Mouse (Mus musculus) hindbrain, embryonic 14.5 days (tissue): ENCODE data around the gene B4galt5. TPM values are rescaled to one million over a fixed set of nuclear protein-coding genes. Genes with fewer than 3 reads are reported as not detected.

ENCODE experiments used
- ATAC-seq: fragments of 200-750 bp; cut with Nextera tagmentation; 2 replicates; pipeline ENCODE4 v1.8.0; 2017; ENCODE audit warnings: moderate number of reproducible peaks, mild to moderate bottlenecking, moderate TSS enrichment, moderate library complexity; ENCODE audit not compliant: low FRiP score
- DNase-seq: peaks from one replicate; pipeline ENCODE4 v3.0.0-alpha.2; 2015; ENCODE audit warnings: low spot score
- H3K27ac ChIP-seq: fragments of 300-500 bp; sonication (generic); 2 replicates; pipeline ENCODE4 v1.5.1; 2014; ENCODE audit warnings: mild to moderate bottlenecking, moderate library complexity
- H3K27me3 ChIP-seq: fragments of 300-500 bp; sonication (generic); 2 replicates; pipeline ENCODE4 v1.6.1; 2014; ENCODE audit warnings: mild to moderate bottlenecking, low read length, mixed read lengths; ENCODE audit not compliant: control insufficient read depth, insufficient read depth
- H3K36me3 ChIP-seq: fragments of 300-500 bp; sonication (generic); replicated peaks from 2 replicates; pipeline ENCODE4 v1.6.1; 2014; ENCODE audit not compliant: control insufficient read depth, insufficient read depth
- H3K4me1 ChIP-seq: fragments of 300-500 bp; sonication (generic); replicated peaks from 2 replicates; pipeline ENCODE4 v1.6.1; 2014; ENCODE audit warnings: antibody characterized with exemption, low read length, mixed read lengths; ENCODE audit not compliant: control insufficient read depth, insufficient read depth
- H3K4me2 ChIP-seq: fragments of 300-500 bp; sonication (generic); replicated peaks from 2 replicates; pipeline ENCODE4 v1.6.1; 2014; ENCODE audit warnings: mild to moderate bottlenecking, moderate library complexity
- H3K4me3 ChIP-seq: fragments of 300-500 bp; sonication (generic); replicated peaks from 2 replicates; pipeline ENCODE4 v1.5.1; 2014; ENCODE audit warnings: mild to moderate bottlenecking, low read length
- H3K9ac ChIP-seq: fragments of 300-500 bp; sonication (generic); 2 replicates; pipeline ENCODE4 v1.6.1; 2014
- H3K9me3 ChIP-seq: fragments of 300-500 bp; sonication (generic); 2 replicates; pipeline ENCODE4 v1.6.1; 2016; ENCODE audit warnings: low read length; ENCODE audit not compliant: control insufficient read depth
- WGBS: fragments of 180-500 bp; shearing (Covaris S2); extraction: QIAGEN DNeasy Blood & Tissue Kit; methylation state at CpG from one replicate; pipeline ENCODE4 v1.1.7; 2014; 5-methylcytosine and 5-hydroxymethylcytosine counted together
- polyA plus RNA-seq: library from polyadenylated mRNA; unstranded; fragments of >200 nt; fragmentation: Nextera tagmentation; extraction: Ambion mirVana; gene quantifications from 2 replicates; pipeline ENCODE4 v1.2.1, GENCODE M21; 2014

The B4galt5 gene
- polyA plus RNA-seq, 1 experiment from 2014 or later: 24.7 TPM

GRCm38 (mm10) chr2:167367325-167367724, 18.3 kb upstream of the B4galt5 start:
- no peaks in the 10 kb centered on the region for H3K36me3 ChIP-seq
- H3K9me3 ChIP-seq: no peaks in the 10 kb centered on the region
- DNase-seq: no peak
- no peaks in the 10 kb centered on the region for H3K4me1 ChIP-seq
- H3K4me3 ChIP-seq: no peak overlapping the region
- WGBS: 52% methylated on average over 7 of the region's 7 CpGs
- H3K9ac ChIP-seq: no peak overlapping the region
- no peak overlapping the region for H3K4me2 ChIP-seq
- ATAC-seq: no peak
- no peak overlapping the region for H3K27ac ChIP-seq
- H3K27me3 ChIP-seq: no peaks in the 10 kb centered on the region

DNA sequence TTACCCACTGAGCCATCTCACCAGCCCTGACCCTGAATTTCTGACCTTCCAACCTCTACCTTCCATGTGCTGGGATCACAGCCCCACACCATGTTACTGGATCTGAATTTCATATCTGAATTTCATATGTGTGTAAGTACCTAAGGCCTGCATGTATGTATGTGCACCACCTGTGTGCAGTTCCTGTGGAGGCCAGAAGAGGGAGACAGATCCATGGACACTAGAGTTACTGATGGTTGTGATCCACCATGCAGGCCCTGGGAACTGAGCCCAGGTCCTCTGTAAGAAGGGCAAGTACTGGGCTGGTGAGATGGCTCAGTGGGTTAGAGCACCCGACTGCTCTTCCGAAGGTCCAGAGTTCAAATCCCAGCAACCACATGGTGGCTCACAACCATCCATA, 16.1 kb upstream of the B4galt5 start:
- Histone ChIP-seq H3K4me1 (no peaks in the 10 kb centered on the region), H3K27ac (no peak overlapping the region), H3K27me3 (no peaks in the 10 kb centered on the region), H3K36me3 (no peaks in the 10 kb centered on the region), H3K4me3 (no peak overlapping the region), H3K4me2 (no peak overlapping the region), H3K9ac (no peak overlapping the region), H3K9me3 (no peaks in the 10 kb centered on the region)
- no peak for DNase-seq
- no peak for ATAC-seq
- WGBS: 97% methylated on average over 2 of the region's 2 CpGs

- H3K4me3 ChIP-seq: no peak overlapping the region
- H3K4me2 ChIP-seq: no peak overlapping the region
- no peaks in the 10 kb centered on the region for H3K9me3 ChIP-seq
- ATAC-seq (no peak), DNase-seq (no peak)
- H3K27me3 ChIP-seq: no peaks in the 10 kb centered on the region
- H3K9ac ChIP-seq: no peak overlapping the region
- H3K27ac ChIP-seq: no peak overlapping the region
- H3K4me1 ChIP-seq: no peaks in the 10 kb centered on the region
- 70% methylated on average over 9 of the region's 9 CpGs for WGBS
- H3K36me3 ChIP-seq: no peaks in the 10 kb centered on the region
Observed at GRCm38 (mm10) chr2:167363272-167364045, 14.5 kb upstream of the B4galt5 start.

GRCm38 (mm10) chr2:167358499-167358898, 9.5 kb upstream of the B4galt5 start:
- no peak overlapping the region for H3K9ac ChIP-seq
- no peak overlapping the region for H3K4me3 ChIP-seq
- H3K36me3 ChIP-seq: no peaks in the 10 kb centered on the region
- DNase-seq (no peak), ATAC-seq (no peak)
- WGBS: 87% methylated on average over 2 of the region's 2 CpGs
- H3K27ac ChIP-seq: no peak overlapping the region
- no peak overlapping the region for H3K4me2 ChIP-seq
- no peaks in the 10 kb centered on the region for H3K9me3 ChIP-seq
- no peaks in the 10 kb centered on the region for H3K4me1 ChIP-seq
- H3K27me3 ChIP-seq: no peaks in the 10 kb centered on the region

- Histone ChIP-seq H3K4me1 (no peaks in the 10 kb centered on the region), H3K27ac (no peak overlapping the region), H3K27me3 (no peaks in the 10 kb centered on the region), H3K9me3 (no peaks in the 10 kb centered on the region), H3K4me2 (no peak overlapping the region), H3K9ac (no peak overlapping the region), H3K36me3 (no peaks in the 10 kb centered on the region), H3K4me3 (no peak overlapping the region)
- DNase-seq (no peak), ATAC-seq (no peak)
Observed at GRCm38 (mm10) chr2:167356885-167357284, 7.9 kb upstream of the B4galt5 start.

- no peak for DNase-seq
- H3K9ac ChIP-seq: no peak overlapping the region
- no peaks in the 10 kb centered on the region; the same call in 1 of the 2 replicates for H3K4me1 ChIP-seq
- H3K27ac ChIP-seq: no peak overlapping the region
- WGBS: 71% methylated on average over 9 of the region's 9 CpGs
- H3K36me3 ChIP-seq: no peaks in the 10 kb centered on the region
- no peak overlapping the region for H3K4me3 ChIP-seq
- 0 out of 2 replicates have a peak, but pooled peaks cover 2% of the 10 kb centered on the region for H3K27me3 ChIP-seq
- no peaks in the 10 kb centered on the region for H3K9me3 ChIP-seq
- H3K4me2 ChIP-seq: no peak overlapping the region
- ATAC-seq: no peak
Observed at GRCm38 (mm10) chr2:167354611-167355165, 5.7 kb upstream of the B4galt5 start.

GRCm38 (mm10) chr2:167354046-167354445, 5.1 kb upstream of the B4galt5 start:
- H3K4me2 ChIP-seq: no peak overlapping the region
- H3K27ac ChIP-seq: no peak overlapping the region
- no peaks in the 10 kb centered on the region for H3K36me3 ChIP-seq
- no peak for ATAC-seq
- 0 out of 2 replicates have a peak, but pooled peaks cover 2% of the 10 kb centered on the region for H3K27me3 ChIP-seq
- WGBS: 83% methylated on average over 8 of the region's 8 CpGs
- H3K9ac ChIP-seq: no peak overlapping the region
- H3K4me3 ChIP-seq: no peak overlapping the region
- no peaks in the 10 kb centered on the region for H3K9me3 ChIP-seq
- H3K4me1 ChIP-seq: no peaks in the 10 kb centered on the region; the same call in 1 of the 2 replicates
- DNase-seq: no peak

DNA sequence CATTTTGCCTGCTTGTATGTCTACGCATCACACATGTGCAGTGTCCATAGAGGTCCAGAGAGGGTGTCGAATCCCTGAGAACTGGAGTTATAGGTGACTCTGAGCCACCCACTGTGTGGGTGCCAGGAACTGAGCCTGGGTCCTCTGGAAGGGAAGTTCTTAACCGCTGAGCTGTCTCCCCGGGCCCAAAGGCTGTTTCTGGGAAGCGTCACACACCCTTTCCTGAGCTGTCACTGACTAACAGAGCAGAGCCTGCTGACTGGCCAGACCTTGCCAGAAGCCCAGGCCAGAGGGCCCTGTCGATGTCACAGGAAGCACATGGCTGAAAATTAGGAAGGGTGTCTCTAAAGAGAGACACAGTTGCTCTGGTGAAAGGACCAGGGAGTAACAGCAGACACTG, 3.5 kb upstream of the B4galt5 start:
- Histone ChIP-seq H3K27ac (no peak overlapping the region), H3K4me3 (no peak overlapping the region), H3K9me3 (no peaks in the 10 kb centered on the region), H3K27me3 (0 out of 2 replicates have a peak, but pooled peaks cover 2% of the 10 kb centered on the region), H3K4me2 (no peak overlapping the region), H3K36me3 (no peaks in the 10 kb centered on the region), H3K4me1 (peaks cover 8% of the 10 kb centered on the region), H3K9ac (no peak overlapping the region)
- no peak for ATAC-seq
- DNase-seq: no peak
- WGBS: 84% methylated on average over 6 of the region's 6 CpGs

- Histone ChIP-seq H3K4me1 (peaks cover 17% of the 10 kb centered on the region), H3K9ac (no peak overlapping the region), H3K36me3 (no peaks in the 10 kb centered on the region), H3K4me3 (no peak overlapping the region), H3K9me3 (no peaks in the 10 kb centered on the region), H3K4me2 (no peak overlapping the region), H3K27ac (no peak overlapping the region), H3K27me3 (0 out of 2 replicates have a peak, but pooled peaks cover 2% of the 10 kb centered on the region)
- DNase-seq (no peak), ATAC-seq (no peak)
- 66% methylated on average over 9 of the region's 9 CpGs for WGBS
Observed at GRCm38 (mm10) chr2:167351371-167351951, 2.5 kb upstream of the B4galt5 start.
